Mouse (Mus musculus) urinary bladder, adult 18-20 months (tissue): ENCODE measurements around the gene Angel1.
A peak's percentile ranks its signal among the peaks of the same experiment; 100 is the strongest.

ENCODE experiments used
- DNase-seq, 2 experiments: peaks; one replicate each; pipeline ENCODE4 v3.0.0; 2022; ENCODE audit warnings: low spot score in 2 of 2, mixed read lengths in 2 of 2

Angel1 gene

DNA sequence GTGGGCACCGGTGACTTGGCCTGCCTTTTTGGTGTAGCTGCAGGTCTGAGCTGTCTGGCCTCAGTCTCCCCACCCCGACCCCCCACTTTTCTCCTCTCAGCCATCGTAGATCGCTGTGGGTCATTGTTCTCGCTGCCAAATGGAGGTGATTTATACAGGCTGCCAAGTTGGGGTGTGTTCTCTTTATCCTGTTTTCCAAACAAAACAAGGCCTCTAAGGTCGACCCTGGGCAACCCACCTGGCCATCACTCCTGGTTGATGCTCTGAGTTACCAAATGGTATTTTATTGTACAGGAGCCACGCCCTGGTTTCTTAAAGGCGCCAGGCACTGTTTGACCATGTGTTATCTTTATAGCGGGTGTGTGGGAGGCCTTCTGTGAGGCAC lies 46.7 kb downstream of the Angel1 start:
- no peak for DNase-seq

DNA sequence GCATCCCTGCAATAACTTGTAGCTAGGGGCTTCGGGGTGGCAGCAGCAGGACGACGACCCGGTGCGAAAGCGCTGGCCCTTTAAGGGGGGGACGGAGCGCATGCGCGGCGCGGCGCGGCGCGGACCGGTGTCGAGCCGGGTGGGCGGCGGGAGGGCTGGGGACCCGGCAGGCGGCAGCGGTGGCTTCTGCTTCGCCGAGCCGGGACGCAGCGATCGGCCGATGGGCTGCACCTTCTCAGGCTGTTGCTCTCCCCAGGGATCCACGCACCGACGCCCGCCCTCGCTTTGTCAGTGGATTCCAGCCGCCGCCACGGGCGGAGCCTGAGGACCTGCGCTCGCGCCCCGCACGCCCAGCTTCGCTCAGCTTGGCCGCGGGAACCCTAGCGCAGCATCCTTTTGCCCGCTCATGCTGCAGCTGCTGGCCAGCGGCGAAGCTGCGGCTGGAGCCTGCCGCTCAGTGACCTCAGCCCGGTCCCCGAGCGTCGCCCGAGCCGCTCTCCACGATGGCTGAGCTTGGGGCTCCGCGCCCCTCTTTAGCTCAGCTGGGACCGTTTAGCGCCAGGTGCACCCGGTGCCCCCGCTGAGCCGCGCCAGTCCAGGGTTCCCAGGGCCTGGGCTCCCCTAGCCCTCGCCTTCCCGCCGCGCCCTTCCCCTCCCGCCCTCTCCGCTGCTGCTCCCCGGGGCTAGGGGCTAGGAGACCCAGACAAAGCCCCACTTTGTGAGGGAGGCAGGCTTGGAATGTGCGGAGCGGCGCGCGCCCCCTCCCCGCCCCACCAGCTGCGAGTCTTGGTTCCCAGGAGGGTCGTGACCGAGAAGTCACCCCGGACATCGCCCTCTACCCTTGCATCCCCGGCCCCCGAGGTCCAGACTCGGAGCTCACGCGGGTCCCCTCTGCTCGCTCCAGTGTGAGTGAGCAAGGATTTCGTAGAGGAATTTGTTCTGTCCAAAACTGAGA lies 47.4 kb downstream of the Angel1 start, which contains the start of gene Vash1:
Gene Vash1, plus strand, starts transcription at position 110 of the 955 bp plus-strand sequence.
- DNase-seq, result peak; percentile 31 to 49

DNA sequence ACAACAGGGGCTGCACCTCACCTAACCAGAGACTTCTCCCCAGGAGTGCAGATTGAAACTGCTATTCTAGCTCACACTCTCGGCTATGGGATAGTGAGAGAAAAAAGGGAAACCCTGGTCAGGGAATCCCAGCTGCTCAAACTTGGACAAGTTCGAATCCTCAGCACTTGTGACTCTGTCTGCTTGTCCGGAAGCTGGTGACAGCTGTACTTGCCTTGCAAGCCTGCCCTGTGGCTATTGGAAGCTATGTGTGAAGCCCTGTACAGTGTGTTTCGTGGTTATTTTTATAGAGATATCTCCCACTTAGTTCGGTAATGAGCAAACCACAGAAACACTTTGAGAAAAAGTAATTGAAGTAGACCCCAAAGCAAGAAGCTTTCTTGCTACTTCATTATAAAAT lies 53.8 kb downstream of the Angel1 start:
- no peak for DNase-seq

DNA sequence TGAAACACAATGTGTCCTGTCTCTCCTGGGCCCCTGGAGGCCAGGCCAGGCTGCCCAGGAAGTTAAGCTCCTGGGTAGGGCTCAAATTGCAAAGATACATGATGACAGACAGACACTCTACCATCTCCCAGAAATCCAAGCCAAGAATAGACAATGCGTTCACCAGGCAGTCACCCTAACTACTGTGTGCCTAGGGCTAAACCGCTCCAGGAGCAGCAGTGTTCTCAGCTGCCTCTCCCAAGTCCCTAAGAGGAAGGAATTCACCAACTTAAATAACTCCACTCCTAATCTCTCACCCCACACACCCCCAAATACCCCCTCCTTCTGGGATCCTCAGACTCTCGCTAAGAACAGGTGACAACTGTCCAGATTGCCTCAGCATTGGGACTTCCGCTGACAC lies 54.2 kb downstream of the Angel1 start:
- no peak for DNase-seq

DNA sequence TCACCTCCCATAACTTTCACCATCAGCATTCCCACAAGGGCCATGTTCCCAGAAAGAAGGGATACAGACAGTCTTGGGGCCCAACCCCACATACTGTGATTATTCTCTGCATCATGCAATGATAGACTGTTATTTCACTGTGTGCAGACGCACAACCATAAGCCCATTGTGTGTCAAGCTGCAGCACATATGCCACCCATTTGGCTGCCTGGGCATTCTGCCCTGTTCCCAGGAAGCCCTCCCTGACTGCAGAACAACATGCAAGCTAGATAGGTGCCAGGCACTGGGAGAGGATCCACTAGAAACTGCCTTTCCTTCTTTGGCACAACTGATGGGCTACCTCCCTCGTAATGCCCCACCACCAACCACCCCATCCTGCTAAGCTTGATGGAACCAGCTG lies 57.9 kb downstream of the Angel1 start:
- no peak for DNase-seq

DNA sequence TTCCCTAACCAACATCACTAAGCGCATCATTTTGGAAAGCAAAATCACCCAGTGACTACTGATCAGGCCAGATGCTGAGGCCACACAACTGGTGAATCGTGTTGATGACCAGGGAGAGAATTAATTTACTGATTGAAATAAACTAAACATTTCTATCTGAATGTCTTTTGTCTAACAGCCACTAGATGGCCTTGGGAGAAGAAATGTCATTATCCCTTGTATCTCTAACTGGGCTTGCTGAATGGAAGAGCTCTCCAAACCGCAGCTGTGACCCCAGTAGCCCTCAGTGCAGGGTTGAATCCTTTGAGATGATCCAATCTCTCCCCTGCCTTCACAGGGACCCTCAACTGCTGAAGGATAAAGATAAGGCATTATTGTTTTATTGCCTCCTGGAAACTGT lies 60.6 kb downstream of the Angel1 start:
- DNase-seq, result no peak

DNA sequence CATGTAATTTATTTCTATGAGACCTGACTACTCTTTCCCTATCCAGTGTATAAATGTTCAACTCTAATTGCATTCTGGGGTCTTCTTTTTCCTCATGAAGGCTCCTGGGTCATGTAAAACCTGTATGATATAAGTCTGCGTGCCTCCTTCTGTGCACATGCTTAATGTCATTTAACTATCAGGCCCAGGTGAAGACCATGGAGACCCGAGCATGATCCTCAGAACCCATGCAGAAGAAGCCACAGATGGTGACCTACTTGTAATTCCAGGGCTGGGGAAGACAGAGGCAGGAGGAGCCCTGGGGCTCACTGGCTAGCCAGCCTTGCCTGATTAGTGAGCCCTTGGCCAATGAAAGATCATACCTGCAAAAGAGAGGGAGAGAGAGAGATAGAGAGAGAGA lies 65.8 kb downstream of the Angel1 start:
- no peak for DNase-seq

DNA sequence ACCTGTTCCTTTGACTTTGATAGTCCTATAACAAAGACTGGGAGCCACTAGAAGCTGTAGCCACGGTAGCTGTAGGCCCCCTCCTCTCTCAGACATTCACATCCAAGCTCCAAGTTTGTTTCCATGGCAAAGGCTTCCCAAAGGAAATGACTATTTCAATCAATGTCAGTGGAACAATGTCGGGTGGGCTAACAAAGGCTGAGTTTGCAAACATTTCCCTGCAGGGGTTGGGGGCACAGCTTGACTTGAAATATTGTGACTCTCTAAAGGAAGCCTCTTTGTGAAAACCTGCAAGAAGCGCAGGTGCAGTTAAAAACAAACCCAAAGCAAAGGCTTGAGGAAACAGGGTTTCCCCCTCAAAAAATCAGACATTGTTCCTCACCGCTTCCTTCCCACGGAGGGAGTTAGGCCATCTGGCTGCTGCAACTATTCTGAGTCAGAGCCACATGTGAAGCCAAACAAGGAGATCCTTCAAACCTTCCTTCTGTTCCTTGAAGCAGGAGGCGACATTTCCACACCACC lies 66.8 kb downstream of the Angel1 start:
- DNase-seq, result no peak

DNA sequence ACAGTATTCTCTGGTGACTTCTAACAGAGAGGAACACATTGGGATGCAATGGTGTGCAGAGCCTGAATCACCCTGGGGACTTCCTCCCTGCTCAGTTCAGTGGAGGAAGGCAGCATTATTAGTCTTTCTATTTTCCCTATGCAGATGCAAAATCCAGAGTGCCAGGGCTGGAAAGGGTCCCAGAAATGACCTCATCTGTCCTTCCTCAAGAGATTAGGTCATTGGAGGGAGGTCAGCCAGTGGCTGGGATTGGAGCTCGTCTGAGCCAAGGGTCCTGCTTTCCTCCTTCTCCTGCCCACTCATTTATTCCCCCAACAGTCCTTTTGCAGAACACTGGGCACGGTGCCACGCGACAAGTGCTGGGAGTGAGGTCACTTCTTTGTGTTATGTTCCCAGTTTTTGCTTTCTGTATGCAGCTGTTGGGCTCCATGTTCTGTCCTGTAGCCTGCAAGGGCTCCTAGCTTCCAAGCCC lies 73.7 kb downstream of the Angel1 start:
- peak; percentile 3 to 24 for DNase-seq

DNA sequence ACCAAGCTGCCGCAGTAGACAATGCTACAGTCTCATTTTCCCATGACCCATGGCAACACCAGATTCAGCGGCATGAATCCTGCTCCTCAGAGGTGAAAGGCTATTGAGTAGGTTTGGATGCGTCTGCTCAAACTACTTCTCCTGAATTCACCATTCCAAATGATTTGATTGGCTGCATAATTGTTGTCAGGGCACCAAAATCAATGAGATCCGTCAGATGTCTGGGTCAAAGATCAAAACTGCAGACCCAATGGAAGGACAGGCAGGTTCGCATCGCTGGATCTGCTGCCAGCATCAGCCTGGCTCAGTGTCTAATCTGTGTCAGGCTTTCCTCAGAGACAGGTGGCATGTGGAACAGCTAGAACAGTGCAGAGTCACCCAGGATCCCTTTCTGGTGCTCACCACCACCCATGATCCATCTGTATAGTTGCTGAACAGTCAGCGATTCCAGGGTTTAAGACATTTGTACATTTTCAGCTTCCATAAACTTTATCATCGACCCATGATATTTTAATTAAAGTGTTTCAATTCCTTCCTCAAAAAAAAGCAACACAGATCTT lies 74.9 kb downstream of the Angel1 start:
- DNase-seq, result no peak
